Mouse (Mus musculus): ENCODE results near the gene Gprc5d. TPM values are rescaled to one million over a fixed set of nuclear protein-coding genes. Genes with fewer than 3 reads are reported as not detected.

Gene Gprc5d
- polyA plus RNA-seq, 1 experiment from 2014 or later: not detected

DNA sequence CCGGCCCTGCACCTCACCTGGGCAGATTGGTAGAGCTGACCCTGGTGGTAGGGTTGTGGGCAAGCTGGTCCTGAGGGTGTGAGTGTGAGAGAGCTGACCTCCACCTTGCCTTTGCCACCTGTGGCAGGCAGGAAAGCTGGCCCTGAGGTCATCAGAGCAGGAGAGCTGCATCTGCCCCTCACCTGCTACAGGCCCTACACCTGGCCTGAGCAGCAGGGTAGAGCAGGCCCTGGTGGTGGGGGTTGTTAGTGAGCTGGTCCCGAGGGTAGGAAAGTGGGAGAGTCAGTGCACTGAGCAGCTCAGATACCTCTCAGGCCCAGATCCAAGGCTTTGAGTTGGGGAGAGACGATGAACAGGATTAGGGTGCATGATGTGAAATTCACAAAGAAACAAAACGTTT, 31.6 kb upstream of the Gprc5d start:
- Histone ChIP-seq H3K36me3 (replicated peaks) (no peaks in the 10 kb centered on the region), H3K4me1 (peaks cover 4% of the 10 kb centered on the region; the same call in 1 of the 2 replicates), H3K4me3 (no peak overlapping the region), H3K27ac (no peak overlapping the region), H3K27me3 (ENCODE audit: poor library complexity, severe bottlenecking) (0 out of 2 replicates have a peak, but pooled peaks cover 8% of the 10 kb centered on the region), H3K9me3 (0 out of 2 replicates have a peak, but pooled peaks cover 3% of the 10 kb centered on the region)
- WGBS: 80% methylated on average over 4 of the region's 4 CpGs
- DNase-seq (ENCODE audit: extremely low spot score, low spot score): no peak

DNA sequence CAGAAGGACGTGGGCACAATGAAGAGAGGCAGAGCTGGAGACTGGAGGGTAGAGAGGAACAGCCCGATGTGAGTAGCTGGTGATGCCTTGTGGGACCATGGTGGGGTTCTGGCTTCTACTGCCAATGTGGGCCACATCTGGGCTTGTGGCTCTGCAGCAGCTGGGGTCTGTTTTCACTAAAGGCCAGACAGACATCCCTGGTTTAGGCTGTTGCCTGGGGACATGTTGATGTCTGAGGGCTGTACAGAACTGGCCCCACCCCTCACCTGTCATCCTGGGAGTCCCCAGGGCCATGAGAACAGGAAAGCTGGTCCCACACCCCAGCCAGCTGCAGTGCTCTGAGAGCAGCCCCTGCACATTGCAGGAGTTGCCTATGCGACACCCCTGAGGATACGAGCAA, 31.1 kb upstream of the Gprc5d start:
- WGBS: 85% methylated on average over 4 of the region's 4 CpGs
- Histone ChIP-seq H3K4me3 (no peak overlapping the region), H3K9me3 (0 out of 2 replicates have a peak, but pooled peaks cover 3% of the 10 kb centered on the region), H3K4me1 (peaks cover 4% of the 10 kb centered on the region; the same call in 1 of the 2 replicates), H3K27me3 (ENCODE audit: poor library complexity, severe bottlenecking) (0 out of 2 replicates have a peak, but pooled peaks cover 8% of the 10 kb centered on the region), H3K27ac (no peak overlapping the region), H3K36me3 (replicated peaks) (no peaks in the 10 kb centered on the region)
- DNase-seq (ENCODE audit: extremely low spot score, low spot score): no peak

DNA sequence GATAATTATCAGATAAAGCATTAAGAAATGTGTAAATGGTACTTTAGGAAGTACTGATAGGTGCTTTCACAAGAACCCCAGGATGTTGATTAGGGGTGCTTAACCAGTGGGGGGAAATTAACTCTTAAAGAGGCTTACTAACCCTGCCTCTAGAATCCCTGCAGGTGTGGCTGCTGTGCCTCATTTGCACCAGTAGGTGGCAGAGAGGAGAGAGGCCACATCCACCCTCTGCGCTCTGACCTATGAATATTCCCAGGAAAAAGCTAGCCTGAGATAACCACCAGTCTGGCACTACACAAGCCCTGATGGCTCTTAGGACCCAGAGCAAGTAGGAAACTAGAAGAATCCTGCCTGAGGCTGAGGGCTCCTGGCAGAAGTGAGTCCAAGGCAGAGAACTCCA, 30.4 kb upstream of the Gprc5d start:
- Histone ChIP-seq H3K36me3 (replicated peaks) (no peaks in the 10 kb centered on the region), H3K27me3 (ENCODE audit: poor library complexity, severe bottlenecking) (0 out of 2 replicates have a peak, but pooled peaks cover 8% of the 10 kb centered on the region), H3K27ac (no peak overlapping the region), H3K4me3 (no peak overlapping the region), H3K9me3 (0 out of 2 replicates have a peak, but pooled peaks cover 3% of the 10 kb centered on the region), H3K4me1 (peaks cover 4% of the 10 kb centered on the region; the same call in 1 of the 2 replicates)
- no peak for DNase-seq (ENCODE audit: extremely low spot score, low spot score)
- 44% methylated on average over 1 of the region's 1 CpGs for WGBS

DNA sequence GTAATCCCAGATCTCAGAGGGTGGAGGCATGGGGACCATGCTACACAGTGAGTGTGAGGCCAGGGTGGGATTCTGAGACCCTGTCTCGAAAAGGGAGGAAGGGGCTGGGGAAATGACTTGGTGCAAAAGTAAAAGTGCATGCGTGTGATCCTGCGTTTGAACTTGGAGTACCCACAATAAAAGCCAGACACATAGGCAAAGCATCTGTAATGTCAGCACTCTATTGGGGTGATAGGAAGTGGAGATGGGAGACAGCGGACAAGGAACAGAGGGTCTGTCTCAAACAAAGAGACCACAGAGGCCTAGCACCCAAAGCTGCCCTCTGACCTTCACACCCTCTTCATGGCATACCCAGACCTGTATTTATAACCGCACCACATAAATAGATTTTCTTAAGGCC, 27.9 kb upstream of the Gprc5d start:
- Histone ChIP-seq H3K4me3 (no peak overlapping the region), H3K27ac (no peak overlapping the region), H3K36me3 (replicated peaks) (no peaks in the 10 kb centered on the region), H3K9me3 (no peaks in the 10 kb centered on the region), H3K27me3 (ENCODE audit: poor library complexity, severe bottlenecking) (0 out of 2 replicates have a peak, but pooled peaks cover 8% of the 10 kb centered on the region), H3K4me1 (peaks cover 10% of the 10 kb centered on the region)
- WGBS: 90% methylated on average over 5 of the region's 5 CpGs
- no peak for DNase-seq (ENCODE audit: extremely low spot score, low spot score)

DNA sequence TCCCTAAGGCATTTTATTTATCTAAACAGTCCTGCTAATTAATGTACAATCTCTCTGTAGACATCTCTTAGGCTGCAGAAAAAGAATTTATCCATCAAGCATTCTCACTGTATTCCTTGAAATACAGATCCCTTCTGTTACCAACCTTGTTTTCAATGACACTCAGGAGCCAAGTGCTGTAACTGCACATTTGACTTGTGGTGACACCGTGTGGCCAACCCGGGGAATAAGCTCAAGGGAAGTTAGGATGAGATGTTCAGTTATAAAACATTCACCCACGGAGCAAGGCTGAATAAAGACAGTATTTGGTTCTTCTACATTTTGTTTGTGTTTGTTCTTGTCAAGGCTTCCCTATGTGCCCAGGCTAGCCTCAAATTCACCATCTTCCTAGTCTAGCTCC, 26.4 kb upstream of the Gprc5d start:
- Histone ChIP-seq H3K36me3 (replicated peaks) (no peaks in the 10 kb centered on the region), H3K4me3 (no peak overlapping the region), H3K4me1 (peaks cover 7% of the 10 kb centered on the region), H3K27ac (no peak overlapping the region), H3K9me3 (no peaks in the 10 kb centered on the region), H3K27me3 (ENCODE audit: poor library complexity, severe bottlenecking) (0 out of 2 replicates have a peak, but pooled peaks cover 5% of the 10 kb centered on the region)
- whole genome bisulfite sequencing: 10% methylated on average over 3 of the region's 3 CpGs
- DNase-seq (ENCODE audit: extremely low spot score, low spot score): no peak

DNA sequence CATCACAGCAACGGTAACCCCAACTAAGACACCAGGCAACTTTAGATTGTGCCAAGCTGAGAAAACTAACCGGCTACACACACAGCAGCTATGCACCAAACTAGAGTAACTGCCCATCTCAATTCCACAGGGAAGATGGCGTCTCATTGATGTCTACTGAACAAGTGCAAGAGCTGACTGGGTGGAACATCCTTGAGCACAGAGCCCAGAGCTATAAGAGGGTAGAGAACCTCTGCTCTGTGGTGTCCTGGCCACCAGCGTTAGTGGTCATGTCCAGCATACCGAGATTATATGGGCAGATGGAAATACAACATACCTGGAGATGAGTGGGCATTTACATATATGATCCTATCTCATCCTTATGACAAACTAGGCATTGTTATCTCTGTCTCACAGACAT, 25.1 kb upstream of the Gprc5d start:
- peaks cover 8% of the 10 kb centered on the region; the same call in 1 of the 2 replicates for H3K4me1 ChIP-seq
- WGBS: 95% methylated on average over 5 of the region's 5 CpGs
- no peak for DNase-seq (ENCODE audit: extremely low spot score, low spot score)

DNA sequence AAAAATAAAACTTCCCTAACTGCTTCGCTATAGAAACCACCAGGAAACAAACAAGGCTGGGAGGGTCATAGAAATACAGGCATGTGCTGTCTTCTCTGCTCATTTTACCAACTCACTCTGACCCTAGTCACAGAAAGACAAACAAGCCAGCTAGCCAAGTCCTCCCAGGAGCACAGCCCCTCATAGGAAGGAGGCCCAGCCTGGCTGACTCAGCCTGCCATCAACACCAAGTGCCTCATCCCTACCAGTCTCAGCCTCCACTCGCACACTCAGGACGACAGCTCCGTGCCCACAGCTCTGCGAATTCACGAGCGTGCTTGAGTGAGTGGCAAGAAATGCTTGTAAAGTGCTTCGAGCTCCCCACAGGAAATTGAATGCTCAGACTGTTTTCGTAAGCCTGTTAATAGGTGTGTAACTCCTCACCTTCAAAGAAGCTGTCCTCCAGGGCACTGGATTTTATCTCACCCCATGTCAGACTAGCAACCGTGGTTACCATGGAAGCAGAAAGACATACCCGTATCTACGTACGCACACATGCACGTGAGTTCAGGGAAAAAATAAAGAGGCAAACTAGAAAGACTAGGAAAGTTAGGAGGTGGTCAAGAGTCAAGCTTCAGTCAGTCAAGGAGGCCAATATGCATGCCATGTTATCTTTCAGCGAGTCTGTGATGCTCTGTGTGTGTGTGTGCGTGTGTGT, 23.5 kb upstream of the Gprc5d start:
- no peak for DNase-seq (ENCODE audit: extremely low spot score, low spot score)
- no peaks in the 10 kb centered on the region for H3K36me3 ChIP-seq (replicated peaks)
- H3K4me3 ChIP-seq: no peak overlapping the region
- H3K4me1 ChIP-seq: peaks cover 16% of the 10 kb centered on the region
- H3K27me3 ChIP-seq (ENCODE audit: poor library complexity, severe bottlenecking): no peaks in the 10 kb centered on the region
- H3K9me3 ChIP-seq: no peaks in the 10 kb centered on the region
- no peak overlapping the region for H3K27ac ChIP-seq
- WGBS: 84% methylated on average over 16 of the region's 16 CpGs

More for the DNA sequence above, 25.1 kb upstream of the Gprc5d start:
- H3K36me3 ChIP-seq (replicated peaks): no peaks in the 10 kb centered on the region
- H3K27me3 ChIP-seq (ENCODE audit: poor library complexity, severe bottlenecking): no peaks in the 10 kb centered on the region
- H3K9me3 ChIP-seq: no peaks in the 10 kb centered on the region
- H3K27ac ChIP-seq: no peak overlapping the region
- H3K4me3 ChIP-seq: no peak overlapping the region

DNA sequence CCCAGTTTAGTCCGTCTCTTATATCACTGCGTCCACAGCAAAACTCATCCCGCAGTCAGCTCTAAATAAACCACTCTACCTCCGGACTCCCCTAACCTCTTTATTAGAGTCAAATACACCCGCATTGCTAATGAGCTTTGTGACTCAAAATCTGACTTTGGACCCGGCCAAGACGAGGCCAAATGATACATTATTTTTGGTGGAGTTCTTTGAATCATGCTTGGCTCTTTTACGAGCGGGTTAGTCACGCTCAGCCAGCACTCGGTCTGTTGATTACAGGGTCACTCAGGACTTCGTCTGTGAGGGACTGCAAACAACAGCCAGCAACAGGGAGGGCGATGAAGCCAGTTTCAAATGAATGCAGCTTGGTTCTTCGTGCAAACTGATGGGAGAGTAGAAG, 20.7 kb upstream of the Gprc5d start:
- Histone ChIP-seq H3K4me1 (peaks cover 22% of the 10 kb centered on the region), H3K36me3 (replicated peaks) (no peaks in the 10 kb centered on the region), H3K9me3 (no peaks in the 10 kb centered on the region), H3K4me3 (no peak overlapping the region), H3K27me3 (ENCODE audit: poor library complexity, severe bottlenecking) (no peaks in the 10 kb centered on the region), H3K27ac (0 out of 2 replicates have a peak overlapping the region, but pooled peaks have one; percentile 11)
- 84% methylated on average over 14 of the region's 14 CpGs for WGBS
- no peak for DNase-seq (ENCODE audit: extremely low spot score, low spot score)

DNA sequence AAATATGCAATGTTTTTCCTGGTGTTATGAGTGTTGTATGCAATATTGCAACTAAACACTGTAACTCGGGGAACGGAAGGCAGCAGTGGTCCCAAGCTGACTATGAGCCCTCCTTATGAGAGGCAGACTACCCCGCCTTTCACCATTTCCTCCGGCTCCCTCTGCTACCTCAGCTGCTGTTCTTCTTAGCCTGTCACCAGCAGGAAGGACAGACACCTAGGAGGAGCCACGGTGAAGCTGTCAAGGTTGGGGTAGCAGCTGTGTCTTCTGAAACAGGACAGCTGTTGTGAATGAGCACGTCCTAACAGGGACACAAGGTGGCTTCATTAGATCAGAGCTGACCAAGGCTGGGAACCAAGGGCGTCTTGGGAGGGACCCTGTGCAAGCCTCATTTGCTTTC, 20.1 kb upstream of the Gprc5d start:
- H3K4me1 ChIP-seq: peaks cover 22% of the 10 kb centered on the region
- 90% methylated on average over 7 of the region's 7 CpGs for WGBS
- H3K27me3 ChIP-seq (ENCODE audit: poor library complexity, severe bottlenecking): no peaks in the 10 kb centered on the region
- H3K4me3 ChIP-seq: no peak overlapping the region
- no peaks in the 10 kb centered on the region for H3K36me3 ChIP-seq (replicated peaks)
- no peak for DNase-seq (ENCODE audit: extremely low spot score, low spot score)
- no peak overlapping the region for H3K27ac ChIP-seq
- H3K9me3 ChIP-seq: no peaks in the 10 kb centered on the region

DNA sequence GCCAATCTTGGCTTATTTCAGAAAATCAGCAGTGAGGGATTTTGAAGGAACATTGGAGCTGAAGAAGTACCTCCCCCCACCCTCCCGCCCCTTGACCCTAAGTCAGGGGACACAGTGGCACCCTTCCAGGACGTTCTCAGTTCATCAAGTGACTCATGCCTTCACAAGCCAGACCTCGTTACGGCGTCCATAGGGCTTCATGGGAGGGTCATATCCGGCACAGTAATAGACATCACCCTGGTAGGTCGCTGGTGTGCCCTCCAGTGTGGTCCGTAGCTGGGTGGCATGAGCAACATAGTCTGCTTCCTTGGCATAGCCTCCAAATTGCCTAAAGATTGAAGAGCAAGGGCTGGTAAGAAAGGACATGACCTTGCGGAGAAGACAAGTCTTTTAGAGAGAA, 19.7 kb upstream of the Gprc5d start:
- Histone ChIP-seq H3K36me3 (replicated peaks) (no peaks in the 10 kb centered on the region), H3K4me3 (no peak overlapping the region), H3K27me3 (ENCODE audit: poor library complexity, severe bottlenecking) (no peaks in the 10 kb centered on the region), H3K9me3 (no peaks in the 10 kb centered on the region), H3K4me1 (peaks cover 22% of the 10 kb centered on the region), H3K27ac (no peak overlapping the region)
- 93% methylated on average over 9 of the region's 9 CpGs for WGBS
- DNase-seq (ENCODE audit: extremely low spot score, low spot score): no peak

DNA sequence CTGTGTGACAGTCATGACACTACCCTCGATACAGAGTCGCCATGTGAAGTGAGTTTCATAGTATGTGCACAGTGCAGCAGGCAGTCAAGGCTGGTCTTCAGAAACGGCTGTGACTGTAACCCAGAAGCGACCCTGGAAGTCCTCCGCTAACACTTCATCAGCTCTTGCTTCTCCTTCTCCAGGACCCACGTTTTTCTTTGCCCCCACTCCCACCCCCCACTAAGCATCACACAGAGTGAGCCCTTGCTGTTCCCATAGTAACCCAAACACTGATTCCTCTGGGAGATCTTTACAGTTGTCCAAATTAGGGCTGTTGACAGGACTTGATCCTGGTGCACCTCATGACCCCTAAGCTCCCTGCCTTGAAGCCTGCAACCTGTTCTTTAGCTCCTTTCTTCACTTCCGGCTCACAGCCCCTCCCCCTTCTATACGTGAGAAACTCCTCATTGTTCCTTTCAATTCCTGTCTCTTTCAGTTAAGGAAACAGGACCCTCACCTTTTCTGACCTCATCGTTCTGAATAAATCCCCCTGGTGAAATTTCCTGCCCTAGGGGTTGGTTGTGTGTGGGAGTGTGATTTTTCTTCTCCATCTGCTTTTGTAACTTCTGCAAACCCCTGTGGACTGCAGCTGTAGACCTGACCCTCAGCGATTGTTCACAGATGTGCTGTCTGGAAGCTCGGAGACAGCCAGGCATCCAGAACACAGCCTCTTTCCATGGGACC, 18.5 kb upstream of the Gprc5d start:
- Histone ChIP-seq H3K9me3 (no peaks in the 10 kb centered on the region), H3K4me1 (peaks cover 21% of the 10 kb centered on the region), H3K27me3 (ENCODE audit: poor library complexity, severe bottlenecking) (no peaks in the 10 kb centered on the region), H3K27ac (peak overlapping the region; percentile 26), H3K36me3 (replicated peaks) (no peaks in the 10 kb centered on the region), H3K4me3 (no peak overlapping the region)
- 40% methylated on average over 11 of the region's 11 CpGs for WGBS
- peak; percentile 37 for DNase-seq (ENCODE audit: extremely low spot score, low spot score)

DNA sequence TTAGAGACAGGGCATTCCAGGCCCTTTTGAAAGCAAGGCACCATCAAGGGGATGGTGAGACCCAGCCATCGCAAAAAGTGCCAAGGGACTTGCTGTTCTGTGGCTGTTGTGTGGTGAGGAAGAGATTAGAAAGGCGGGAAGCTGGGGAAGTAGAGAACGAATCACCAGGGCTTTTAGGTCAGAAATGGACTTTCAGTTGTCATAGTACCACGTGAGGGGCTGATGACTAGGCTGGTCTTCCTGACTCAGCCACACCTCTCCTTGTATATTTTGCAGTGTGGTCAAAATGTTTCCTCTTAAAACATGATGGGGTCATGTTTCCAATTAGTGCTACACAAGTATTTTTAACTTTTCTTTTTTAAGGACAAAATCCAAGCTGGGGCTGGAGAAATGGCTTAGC, 17.7 kb upstream of the Gprc5d start:
- H3K4me1 ChIP-seq: peaks cover 17% of the 10 kb centered on the region
- H3K36me3 ChIP-seq (replicated peaks): no peaks in the 10 kb centered on the region
- no peaks in the 10 kb centered on the region for H3K9me3 ChIP-seq
- H3K4me3 ChIP-seq: no peak overlapping the region
- DNase-seq (ENCODE audit: extremely low spot score, low spot score): no peak
- no peak overlapping the region for H3K27ac ChIP-seq
- no peaks in the 10 kb centered on the region for H3K27me3 ChIP-seq (ENCODE audit: poor library complexity, severe bottlenecking)
- WGBS: 78% methylated on average over 4 of the region's 4 CpGs

DNA sequence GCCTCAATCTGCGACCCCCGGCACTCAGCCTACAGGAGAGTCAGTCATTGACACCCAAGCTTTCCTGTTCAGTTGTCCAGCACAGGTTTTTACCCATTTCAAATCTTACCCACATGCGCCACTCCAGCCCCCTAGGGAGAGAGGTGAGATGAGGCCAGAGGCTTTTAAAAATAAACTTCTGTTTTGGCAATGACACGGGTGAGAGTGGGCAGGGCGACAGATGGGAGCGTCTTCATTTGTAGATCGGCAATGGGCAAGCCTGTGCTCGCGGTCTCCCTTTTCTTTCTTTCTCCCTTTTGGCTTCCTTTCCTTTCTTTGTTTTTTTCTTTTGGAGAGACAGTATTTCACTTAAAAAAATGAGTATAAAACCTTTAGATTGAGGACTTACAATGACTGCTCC, 15.4 kb upstream of the Gprc5d start:
- Histone ChIP-seq H3K27ac (no peak overlapping the region), H3K4me3 (no peak overlapping the region), H3K27me3 (ENCODE audit: poor library complexity, severe bottlenecking) (no peaks in the 10 kb centered on the region), H3K4me1 (peaks cover 17% of the 10 kb centered on the region), H3K9me3 (no peaks in the 10 kb centered on the region), H3K36me3 (replicated peaks) (no peaks in the 10 kb centered on the region)
- DNase-seq (ENCODE audit: extremely low spot score, low spot score): no peak
- WGBS: 94% methylated on average over 9 of the region's 9 CpGs

All from forebrain, embryonic 10.5 days (tissue).